Mouse (Mus musculus) kidney, adult 2 months (tissue): ENCODE data around the gene Grik5. TPM values are rescaled to one million over a fixed set of nuclear protein-coding genes. Genes with fewer than 3 reads are reported as not detected.

Source experiments
- DNase-seq: peaks from one replicate; pipeline ENCODE4 v3.0.0; 2021
- H3K27ac ChIP-seq: fragments of 200-500 bp; 2 replicates; pipeline ENCODE4 v1.5.1; 2012; ENCODE audit warnings: low read depth, low read length, control low read depth, inconsistent platforms; ENCODE audit not compliant: insufficient read depth
- H3K27me3 ChIP-seq: fragments of 200-500 bp; replicated peaks from 2 replicates; pipeline ENCODE4 v1.6.1; 2012; ENCODE audit warnings: mild to moderate bottlenecking, moderate library complexity, low read length, inconsistent platforms; ENCODE audit not compliant: control insufficient read depth, insufficient read depth
- H3K36me3 ChIP-seq: fragments of 200-500 bp; 2 replicates; pipeline ENCODE4 v1.6.1; 2012; ENCODE audit warnings: mild to moderate bottlenecking, moderate library complexity, low read length, inconsistent platforms; ENCODE audit not compliant: control insufficient read depth, insufficient read depth
- H3K4me1 ChIP-seq: fragments of 200-500 bp; 2 replicates; pipeline ENCODE4 v1.6.1; 2011; ENCODE audit warnings: low read length; ENCODE audit not compliant: control insufficient read depth, insufficient read depth
- H3K4me3 ChIP-seq: fragments of 200-500 bp; 2 replicates; pipeline ENCODE4 v1.5.1; 2011; ENCODE audit warnings: mild to moderate bottlenecking, low read depth, low read length, control low read depth; ENCODE audit not compliant: insufficient read depth
- CTCF ChIP-seq: fragments of 200-500 bp; conservative IDR thresholded peaks from 2 replicates; pipeline ENCODE4 v1.5.1; 2011; ENCODE audit warnings: low read depth, mild to moderate bottlenecking, control low read depth, low read length, moderate library complexity, mixed read lengths; ENCODE audit not compliant: insufficient read depth, insufficient read length
- POLR2A ChIP-seq: fragments of 200-500 bp; IDR thresholded peaks from one replicate; pipeline ENCODE4 v1.6.1; 2011; ENCODE audit warnings: low read depth, low read length, control low read depth
- WGBS: fragments of 180-500 bp; shearing (Covaris S2); methylation state at CpG from one replicate; pipeline ENCODE4 v1.1.7; 2018; 5-methylcytosine and 5-hydroxymethylcytosine counted together
- polyA plus RNA-seq: library from polyadenylated mRNA; depleted of rRNA; stranded (reverse); fragments of >200 nt; gene quantifications from 2 replicates; pipeline ENCODE4 v1.2.3, GENCODE M21; 2012

Gene Grik5
- polyA plus RNA-seq, 1 experiment = 17.1 TPM

- DNase-seq = peak; percentile 98
- no peaks in the 10 kb centered on the region for H3K27me3 ChIP-seq
- peak; percentile 81 for TF ChIP-seq POLR2A
- TF ChIP-seq CTCF = peak; percentile 31
- peaks cover 7% of the 10 kb centered on the region; the same call in 1 of the 2 replicates for H3K4me1 ChIP-seq
- peak within 1 kb of the TSS; percentile 93 for H3K4me3 ChIP-seq
- H3K36me3 ChIP-seq = no peaks in the 10 kb centered on the region
- under 1% methylated on average over 45 of the region's 45 CpGs for WGBS
- H3K27ac ChIP-seq = peak within 1 kb of the TSS; percentile 92
Measured at GRCm38 (mm10) chr7:24971972-24972893, 99.9 kb downstream of the Grik5 start, which contains the start of gene Rabac1. Rabac1 (minus strand) TSS chr7:24972754.

- 6% methylated on average over 19 of the region's 19 CpGs for WGBS
- DNase-seq = peak; percentile 42
- H3K4me1 ChIP-seq = peaks cover 7% of the 10 kb centered on the region; the same call in 1 of the 2 replicates
- TF ChIP-seq CTCF (peak; percentile 70), POLR2A (no peak)
- no peaks in the 10 kb centered on the region for H3K27me3 ChIP-seq
- no peaks in the 10 kb centered on the region for H3K36me3 ChIP-seq
- H3K4me3 ChIP-seq = peak overlapping the region; percentile 93
- peak overlapping the region; percentile 61; the same call in 1 of the 2 replicates for H3K27ac ChIP-seq
Measured at GRCm38 (mm10) chr7:24971261-24971971, 100.7 kb downstream of the Grik5 start.

GRCm38 (mm10) chr7:24970341-24970740 lies 101.8 kb downstream of the Grik5 start:
- Histone ChIP-seq H3K36me3 (no peaks in the 10 kb centered on the region), H3K27me3 (no peaks in the 10 kb centered on the region), H3K4me3 (no peak overlapping the region), H3K27ac (no peak overlapping the region), H3K4me1 (peaks cover 7% of the 10 kb centered on the region; the same call in 1 of the 2 replicates)
- 93% methylated on average over 3 of the region's 3 CpGs for WGBS
- DNase-seq = no peak
- no peak for TF ChIP-seq CTCF
- TF ChIP-seq POLR2A = no peak

- H3K4me1 ChIP-seq = peaks cover 7% of the 10 kb centered on the region; the same call in 1 of the 2 replicates
- H3K36me3 ChIP-seq = no peaks in the 10 kb centered on the region
- DNase-seq = no peak
- 87% methylated on average over 12 of the region's 12 CpGs for WGBS
- no peak for TF ChIP-seq POLR2A
- no peak for TF ChIP-seq CTCF
- H3K4me3 ChIP-seq = no peak overlapping the region
- H3K27ac ChIP-seq = no peak overlapping the region
- no peaks in the 10 kb centered on the region for H3K27me3 ChIP-seq
Measured at GRCm38 (mm10) chr7:24969805-24970204, 102.3 kb downstream of the Grik5 start.

- no peaks in the 10 kb centered on the region for H3K27me3 ChIP-seq
- peaks cover 7% of the 10 kb centered on the region; the same call in 1 of the 2 replicates for H3K4me1 ChIP-seq
- no peaks in the 10 kb centered on the region for H3K36me3 ChIP-seq
- no peak overlapping the region for H3K27ac ChIP-seq
- no peak for TF ChIP-seq POLR2A
- no peak for TF ChIP-seq CTCF
- DNase-seq = no peak
- H3K4me3 ChIP-seq = no peak overlapping the region
- WGBS = 71% methylated on average over 6 of the region's 6 CpGs
Measured at GRCm38 (mm10) chr7:24968463-24968862, 103.7 kb downstream of the Grik5 start.

GRCm38 (mm10) chr7:24967966-24968365 lies 104.2 kb downstream of the Grik5 start:
- Histone ChIP-seq H3K36me3 (no peaks in the 10 kb centered on the region), H3K27ac (no peak overlapping the region), H3K27me3 (no peaks in the 10 kb centered on the region), H3K4me1 (peaks cover 7% of the 10 kb centered on the region; the same call in 1 of the 2 replicates), H3K4me3 (no peak overlapping the region)
- no peak for DNase-seq
- TF ChIP-seq CTCF (no peak), POLR2A (no peak)
- 89% methylated on average over 8 of the region's 8 CpGs for WGBS

- Histone ChIP-seq H3K36me3 (no peaks in the 10 kb centered on the region), H3K27ac (no peak overlapping the region), H3K4me3 (no peak overlapping the region), H3K27me3 (no peaks in the 10 kb centered on the region), H3K4me1 (no peaks in the 10 kb centered on the region)
- TF ChIP-seq CTCF (peak; percentile 76), POLR2A (no peak)
- 10% methylated on average over 5 of the region's 5 CpGs for WGBS
- DNase-seq = peak; percentile 84
Measured at GRCm38 (mm10) chr7:24964897-24965535, 107.1 kb downstream of the Grik5 start.
